Mouse (Mus musculus): Measurements from ENCODE around the gene Nlrp4a.
"Not testable (repeated sequence)": the region's sequence is repeated elsewhere in the genome, so short reads cannot be mapped to it uniquely, and the experiment has no call there.

Gene Nlrp4a

GRCm38 (mm10) chr7:26434813-26435212 is at the start of gene Nlrp4a:
Nlrp4a (plus strand) TSS chr7:26435113.
- no peak for DNase-seq (ENCODE audit: low spot score)

- DNase-seq (ENCODE audit: low spot score) = not testable (repeated sequence)
Measured at GRCm38 (mm10) chr7:26386691-26387090, 48.2 kb upstream of the Nlrp4a start.

DNA sequence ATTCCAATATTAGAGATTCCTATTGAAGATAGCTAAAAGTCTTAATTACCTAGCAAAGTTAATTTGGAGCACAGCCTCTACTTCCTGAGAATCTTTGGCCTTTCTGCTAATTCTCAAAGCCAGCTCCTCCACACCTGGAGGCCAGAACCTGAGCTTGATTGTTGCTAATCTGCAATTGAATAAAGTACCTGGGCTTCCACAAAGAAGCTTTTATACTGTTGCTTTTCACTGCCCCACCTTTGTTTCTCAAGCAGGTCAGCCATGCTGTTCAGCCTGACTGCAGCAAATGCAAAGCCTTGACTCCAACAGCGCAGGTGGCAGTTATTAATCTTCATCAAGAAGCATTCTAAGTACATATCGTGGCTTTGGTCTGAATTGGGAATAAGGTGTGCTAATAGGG is 43.8 kb upstream of the Nlrp4a start:
- DNase-seq (ENCODE audit: low spot score) = not testable (repeated sequence)

GRCm38 (mm10) chr7:26391811-26392210 is 43.1 kb upstream of the Nlrp4a start:
- not testable (repeated sequence) for DNase-seq (ENCODE audit: low spot score)

DNA sequence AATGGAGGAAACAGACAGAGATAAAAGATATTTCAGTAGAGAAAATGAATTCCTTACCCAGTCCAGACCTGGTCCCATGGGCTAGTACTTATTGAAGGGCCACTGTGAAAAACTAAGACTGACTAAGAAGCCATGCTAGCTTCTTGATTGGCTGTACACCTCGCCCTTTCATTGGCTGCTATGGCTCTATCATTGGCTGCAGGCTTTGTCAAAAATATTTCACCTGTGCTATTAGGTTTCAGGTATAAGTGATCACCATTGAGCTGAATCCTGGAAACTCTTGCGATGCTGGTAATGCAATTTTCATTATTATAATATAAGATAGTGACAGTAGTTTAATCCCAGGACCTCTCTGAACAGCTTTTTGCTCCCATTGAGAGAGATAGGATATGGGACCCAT is 31.3 kb upstream of the Nlrp4a start, which contains the start of gene Nlrp9c:
TSS of gene Nlrp9c (minus strand) at position 101 of the 400 bp plus-strand sequence.
- DNase-seq (ENCODE audit: low spot score) = not testable (repeated sequence)

- no peak for DNase-seq (ENCODE audit: low spot score)
Measured at GRCm38 (mm10) chr7:26476690-26477089, 41.8 kb downstream of the Nlrp4a start.

DNA sequence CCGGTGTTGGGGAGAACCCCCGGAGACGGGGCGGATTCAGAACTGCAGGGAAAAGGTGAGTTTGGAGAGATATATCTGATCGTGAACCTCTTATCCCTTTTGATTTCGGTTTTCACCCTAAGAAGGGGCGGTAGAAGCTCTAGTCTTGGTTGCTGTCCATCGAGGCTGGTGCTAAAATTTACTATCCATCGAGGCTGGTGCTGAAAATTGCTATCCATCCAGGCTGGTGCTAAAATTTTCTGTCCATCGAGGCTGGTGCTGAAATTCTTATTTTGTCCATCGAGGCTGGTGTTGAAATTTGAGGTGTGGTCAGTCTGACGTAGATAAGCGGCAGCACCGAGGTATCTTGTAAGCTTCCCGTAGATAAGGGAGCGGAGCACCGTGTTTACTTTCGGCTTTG is 54.6 kb downstream of the Nlrp4a start:
- DNase-seq (ENCODE audit: low spot score) = not testable (repeated sequence)
